Mouse (Mus musculus): ENCODE data around the gene Peg12. TPM values are rescaled to one million over a fixed set of nuclear protein-coding genes. Genes with fewer than 3 reads are reported as not detected.

Gene Peg12
- total RNA-seq (2023; ENCODE audit: inconsistent age): 0.18 to 0.32 TPM in 2 of 4 replicates, not detected in the others

DNA sequence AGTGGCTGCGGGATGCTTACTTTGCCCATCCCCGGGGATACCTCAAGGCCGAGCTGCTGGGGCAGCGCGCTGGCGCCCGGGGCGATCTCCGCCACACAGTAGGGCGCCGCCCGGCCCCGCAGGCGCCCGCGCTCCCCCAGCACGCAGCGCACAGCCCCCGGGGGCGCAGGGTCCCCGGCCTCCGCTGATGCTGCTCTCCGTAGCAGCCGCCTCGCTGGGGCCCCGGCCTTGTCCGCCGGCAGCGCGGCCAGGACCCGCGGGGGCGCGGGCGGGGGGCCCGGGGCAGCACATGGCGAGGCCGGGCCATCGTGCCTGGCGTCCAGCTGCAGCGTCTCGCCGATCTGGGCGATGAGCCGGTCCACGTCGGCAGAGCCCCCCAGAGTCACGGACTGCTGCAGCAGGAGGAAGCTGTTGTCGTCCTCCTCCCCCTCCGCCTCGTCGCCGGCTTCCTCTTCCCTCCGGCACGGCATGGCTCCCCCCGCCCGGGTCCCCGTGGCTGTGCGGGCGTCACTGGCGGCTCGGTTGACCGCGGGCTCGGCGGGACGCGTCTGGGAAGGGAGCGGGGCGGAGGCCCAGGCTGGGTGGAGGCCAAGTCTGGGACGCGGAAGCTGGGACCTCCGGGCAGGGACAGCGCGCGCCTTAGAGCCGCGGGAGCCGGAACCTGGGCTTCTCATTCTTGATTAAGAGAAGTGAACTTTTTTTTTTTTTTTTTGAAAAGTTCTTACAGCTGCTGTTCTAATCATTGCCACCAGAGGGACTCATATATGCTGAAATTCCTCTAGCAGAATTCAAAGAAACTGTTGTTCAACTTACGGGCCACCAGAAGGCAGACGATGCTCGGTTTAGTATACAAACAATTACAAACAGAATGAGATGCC is at the start of gene Peg12:
Peg12 (minus strand) TSS at position 633 of the 878 bp plus-strand sequence.

DNA sequence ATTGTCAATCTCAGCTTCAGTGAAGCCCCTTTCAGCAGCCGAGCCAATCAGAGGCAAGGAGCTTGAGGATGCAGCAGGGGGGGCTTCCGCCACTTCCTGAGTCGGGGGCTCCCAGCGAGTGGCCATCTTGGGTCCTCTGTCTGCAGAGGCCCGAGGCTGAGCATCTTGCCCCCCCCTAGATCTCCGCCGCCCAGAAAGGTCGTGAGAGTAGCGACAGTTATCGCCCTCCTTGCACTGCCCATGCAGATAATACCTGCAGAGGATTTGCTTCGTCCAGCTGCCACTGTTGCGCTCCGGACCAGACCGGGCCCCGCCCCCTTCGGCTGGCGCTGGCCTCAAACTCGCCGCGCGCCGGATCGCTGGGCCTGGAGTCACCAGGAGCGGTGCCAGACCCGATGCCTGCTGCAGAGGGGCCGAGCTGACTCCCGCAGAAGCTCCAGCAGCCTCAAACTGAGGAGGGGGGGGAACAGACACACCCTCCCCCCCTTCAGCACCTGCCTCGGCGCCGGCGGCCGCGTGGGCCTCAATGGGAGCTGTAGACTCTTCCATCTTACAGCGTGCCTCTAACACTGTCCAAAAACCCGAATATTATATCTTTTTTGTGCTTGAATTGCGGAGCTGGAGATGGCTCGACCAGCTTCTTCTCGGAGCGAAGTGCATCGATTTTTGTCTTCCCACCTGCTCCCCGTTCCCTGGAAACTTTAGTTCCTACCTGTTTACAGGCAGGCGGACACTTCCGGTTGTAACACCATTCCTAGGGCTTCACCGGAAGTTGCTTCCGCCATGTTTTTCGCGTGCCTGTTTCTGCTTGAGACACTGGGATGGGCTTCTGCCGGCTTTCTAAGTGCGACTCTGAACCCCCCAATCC is 44.6 kb downstream of the Peg12 start, which contains the start of gene Mkrn3:
Mkrn3 (minus strand) TSS at position 647 of the 868 bp plus-strand sequence.

Other genes starting within 250 kb of the Peg12 start
- gene Ndn, start 117.9 kb downstream of the Peg12 start, total RNA-seq (2023; ENCODE audit: inconsistent age): not detected in 4 replicates
- not detected in 4 replicates for gene Magel2, start 87.5 kb downstream of the Peg12 start, total RNA-seq (2023; ENCODE audit: inconsistent age)
- 0.29 TPM in 1 of 4 replicates, not detected in the others for gene Mkrn3, start 44.4 kb downstream of the Peg12 start, total RNA-seq (2023; ENCODE audit: inconsistent age)